Mouse (Mus musculus) limb, embryonic 14.5 days (tissue): Measurements from ENCODE around the gene Tmcc1. TPM values are rescaled to one million over a fixed set of nuclear protein-coding genes. Genes with fewer than 3 reads are reported as not detected.

Experiments used
- ATAC-seq: fragments of 200-750 bp; cut with Nextera tagmentation; 2 replicates; pipeline ENCODE4 v1.8.0; 2017; ENCODE audit warnings: low read depth, moderate number of reproducible peaks, moderate TSS enrichment; ENCODE audit not compliant: low FRiP score
- DNase-seq: peaks from one replicate; pipeline ENCODE4 v3.0.0-alpha.2; 2015; ENCODE audit warnings: low spot score
- H3K27ac ChIP-seq: fragments of 300-500 bp; sonication (generic); replicated peaks from 2 replicates; pipeline ENCODE4 v1.5.1; 2014; ENCODE audit warnings: low read depth, mild to moderate bottlenecking, low read length, moderate library complexity, mixed read lengths
- H3K27me3 ChIP-seq: fragments of 300-500 bp; sonication (generic); 2 replicates; pipeline ENCODE4 v1.6.1; 2014; ENCODE audit warnings: low read length, mixed read lengths; ENCODE audit not compliant: control insufficient read depth, insufficient read depth
- H3K36me3 ChIP-seq: fragments of 300-500 bp; sonication (generic); 2 replicates; pipeline ENCODE4 v1.6.1; 2014; ENCODE audit warnings: mild to moderate bottlenecking, low read length, moderate library complexity, mixed read lengths; ENCODE audit not compliant: control insufficient read depth, insufficient read depth
- H3K4me1 ChIP-seq: fragments of 300-500 bp; sonication (generic); 2 replicates; pipeline ENCODE4 v1.6.1; 2014; ENCODE audit warnings: antibody characterized with exemption, low read length, mixed read lengths; ENCODE audit not compliant: control insufficient read depth, insufficient read depth
- H3K4me2 ChIP-seq: fragments of 300-500 bp; sonication (generic); replicated peaks from 2 replicates; pipeline ENCODE4 v1.6.1; 2014; ENCODE audit warnings: low read depth, mild to moderate bottlenecking, low read length, moderate library complexity; ENCODE audit not compliant: severe bottlenecking
- H3K4me3 ChIP-seq: fragments of 300-500 bp; sonication (generic); replicated peaks from 2 replicates; pipeline ENCODE4 v1.5.1; 2014; ENCODE audit warnings: low read length
- H3K9ac ChIP-seq: fragments of 300-500 bp; sonication (generic); 2 replicates; pipeline ENCODE4 v1.6.1; 2014; ENCODE audit warnings: mild to moderate bottlenecking, low read depth, low read length, moderate library complexity; ENCODE audit not compliant: severe bottlenecking
- H3K9me3 ChIP-seq: fragments of 300-500 bp; sonication (generic); 2 replicates; pipeline ENCODE4 v1.6.1; 2016; ENCODE audit warnings: low read length; ENCODE audit not compliant: control insufficient read depth
- POLR2A ChIP-seq: fragments of 200-500 bp; IDR thresholded peaks from 2 replicates; pipeline ENCODE4 v1.8.0; 2012; ENCODE audit warnings: inconsistent platforms, mild to moderate bottlenecking, moderate library complexity, borderline replicate concordance; ENCODE audit not compliant: insufficient read depth, insufficient read length; ENCODE audit errors: extremely low read depth
- WGBS: fragments of 180-500 bp; shearing (Covaris S2); extraction: QIAGEN DNeasy Blood & Tissue Kit; methylation state at CpG from one replicate; pipeline ENCODE4 v1.1.7; 2014; 5-methylcytosine and 5-hydroxymethylcytosine counted together
- polyA plus RNA-seq, 2 experiments: library from polyadenylated mRNA; depleted of rRNA in 1 of 2; stranded (reverse) in 1 of 2; unstranded in 1 of 2; fragments of >200 nt; fragmentation: Nextera tagmentation in 1 of 2; extraction: Ambion mirVana in 1 of 2; gene quantifications; 2 replicates each; pipeline versions ENCODE4 v1.2.1 to v1.2.3; 2012 to 2014

The Tmcc1 gene
- polyA plus RNA-seq, 2 experiments = 11.1 to 23.4 TPM

DNA sequence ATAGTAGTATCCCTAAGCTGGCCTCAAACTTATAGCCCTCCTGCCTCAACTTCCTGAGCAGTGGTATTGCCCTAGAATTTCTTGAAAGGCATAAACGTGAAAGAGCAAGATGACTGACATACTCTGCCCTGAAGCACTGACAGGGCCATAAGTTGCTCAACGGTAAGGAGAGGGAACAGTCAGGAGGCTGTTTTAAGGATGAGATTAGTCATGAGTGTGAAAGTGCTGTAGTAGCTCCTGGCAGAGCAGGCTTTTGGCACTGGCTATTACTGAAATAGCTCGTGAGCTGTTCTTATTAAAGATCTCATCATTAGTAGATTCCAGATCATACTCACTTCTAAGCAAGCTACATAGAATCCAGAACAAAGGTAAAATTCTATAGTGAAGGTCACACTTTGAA is 145.9 kb downstream of the Tmcc1 start:
- no peak for TF ChIP-seq POLR2A
- no peak overlapping the region for H3K27ac ChIP-seq
- no peak overlapping the region for H3K4me2 ChIP-seq
- 69% methylated on average over 3 of the region's 3 CpGs for WGBS
- no peaks in the 10 kb centered on the region for H3K4me1 ChIP-seq
- peaks cover 14% of the 10 kb centered on the region for H3K36me3 ChIP-seq
- no peak overlapping the region for H3K4me3 ChIP-seq
- ATAC-seq (no peak), DNase-seq (no peak)
- H3K9me3 ChIP-seq = peaks cover 4% of the 10 kb centered on the region
- no peaks in the 10 kb centered on the region for H3K27me3 ChIP-seq
- H3K9ac ChIP-seq = no peak overlapping the region

DNA sequence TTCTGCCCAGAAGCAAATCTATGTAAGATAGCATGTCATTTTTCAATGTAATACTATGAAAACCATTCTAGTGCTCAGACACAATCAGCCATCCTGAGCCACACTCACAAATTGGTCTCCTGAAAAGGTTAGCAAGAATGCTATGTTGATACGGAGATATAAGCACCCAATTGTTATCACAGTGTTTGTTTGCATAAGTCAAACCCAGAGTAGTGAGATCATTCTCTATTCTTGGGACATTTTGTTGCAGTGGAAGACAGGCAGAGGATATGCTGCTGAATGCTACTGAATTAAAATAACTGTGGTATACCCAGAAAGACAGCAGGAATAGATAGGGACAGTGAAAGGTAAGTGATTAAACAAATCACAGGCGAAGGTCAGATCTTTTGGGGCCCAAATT is 149.2 kb downstream of the Tmcc1 start:
- Histone ChIP-seq H3K36me3 (peaks cover 19% of the 10 kb centered on the region), H3K4me3 (no peak overlapping the region), H3K4me2 (no peak overlapping the region), H3K27ac (no peak overlapping the region), H3K4me1 (no peaks in the 10 kb centered on the region), H3K27me3 (no peaks in the 10 kb centered on the region), H3K9ac (no peak overlapping the region), H3K9me3 (peaks cover 4% of the 10 kb centered on the region)
- no peak for TF ChIP-seq POLR2A
- no peak for ATAC-seq
- no peak for DNase-seq
- 88% methylated on average over 2 of the region's 2 CpGs for WGBS

DNA sequence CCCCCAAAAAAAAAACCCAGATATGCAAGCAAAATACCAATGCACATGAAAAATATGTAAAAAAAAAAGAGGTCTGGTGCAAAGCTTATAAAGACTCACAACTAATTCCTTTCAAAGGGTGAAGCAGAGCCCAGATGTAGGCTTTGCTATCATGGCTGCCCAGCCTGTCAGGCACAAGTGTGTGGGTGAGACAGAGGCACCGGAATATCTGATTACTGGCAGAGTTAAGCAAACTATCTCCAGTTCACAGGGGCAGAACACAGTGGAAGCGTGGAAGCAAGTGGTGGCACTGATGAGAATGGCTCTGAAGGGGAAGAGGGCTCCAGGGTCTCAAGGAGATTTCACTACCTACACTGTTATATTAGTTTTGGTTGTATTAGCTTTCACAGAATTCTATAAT is 155.1 kb downstream of the Tmcc1 start:
- no peak overlapping the region for H3K4me3 ChIP-seq
- H3K9me3 ChIP-seq = peaks cover 4% of the 10 kb centered on the region
- H3K4me2 ChIP-seq = no peak overlapping the region
- WGBS = 95% methylated on average over 2 of the region's 2 CpGs
- ATAC-seq (no peak), DNase-seq (no peak)
- H3K27ac ChIP-seq = no peak overlapping the region
- no peak overlapping the region for H3K9ac ChIP-seq
- TF ChIP-seq POLR2A = no peak
- H3K4me1 ChIP-seq = no peaks in the 10 kb centered on the region
- peaks cover 20% of the 10 kb centered on the region for H3K36me3 ChIP-seq
- no peaks in the 10 kb centered on the region for H3K27me3 ChIP-seq

DNA sequence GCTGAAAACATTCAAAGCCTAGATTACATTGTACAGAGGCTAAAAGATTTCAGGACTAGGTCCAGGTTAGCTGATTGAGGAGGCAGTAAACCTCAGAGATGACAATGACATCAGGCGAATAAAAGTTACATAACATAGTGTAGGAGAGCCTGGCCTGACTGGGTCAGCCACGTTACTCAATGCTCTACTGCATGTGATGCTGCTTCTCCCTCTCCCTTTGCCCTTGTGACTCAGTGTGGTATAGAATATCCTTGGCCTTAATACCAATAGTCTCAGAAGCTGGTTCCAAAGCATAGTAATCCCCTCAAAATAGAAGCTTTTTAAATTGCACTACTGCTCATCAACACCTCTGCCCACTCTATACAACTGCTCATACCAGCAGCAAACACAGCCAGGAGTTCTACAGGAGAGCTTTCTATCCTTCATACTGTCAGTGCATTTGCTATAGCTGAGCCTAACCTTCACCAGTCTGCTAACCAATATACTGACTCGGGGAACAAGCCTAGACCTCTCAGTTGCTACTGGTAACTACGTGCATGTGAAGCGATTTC is 155.9 kb downstream of the Tmcc1 start:
- WGBS = 92% methylated on average over 5 of the region's 5 CpGs
- no peaks in the 10 kb centered on the region for H3K27me3 ChIP-seq
- no peak for ATAC-seq
- no peak overlapping the region for H3K4me2 ChIP-seq
- no peak for TF ChIP-seq POLR2A
- no peak overlapping the region for H3K27ac ChIP-seq
- no peaks in the 10 kb centered on the region for H3K4me1 ChIP-seq
- H3K9me3 ChIP-seq = no peaks in the 10 kb centered on the region
- H3K4me3 ChIP-seq = no peak overlapping the region
- no peak for DNase-seq
- peaks cover 11% of the 10 kb centered on the region for H3K36me3 ChIP-seq
- H3K9ac ChIP-seq = no peak overlapping the region

DNA sequence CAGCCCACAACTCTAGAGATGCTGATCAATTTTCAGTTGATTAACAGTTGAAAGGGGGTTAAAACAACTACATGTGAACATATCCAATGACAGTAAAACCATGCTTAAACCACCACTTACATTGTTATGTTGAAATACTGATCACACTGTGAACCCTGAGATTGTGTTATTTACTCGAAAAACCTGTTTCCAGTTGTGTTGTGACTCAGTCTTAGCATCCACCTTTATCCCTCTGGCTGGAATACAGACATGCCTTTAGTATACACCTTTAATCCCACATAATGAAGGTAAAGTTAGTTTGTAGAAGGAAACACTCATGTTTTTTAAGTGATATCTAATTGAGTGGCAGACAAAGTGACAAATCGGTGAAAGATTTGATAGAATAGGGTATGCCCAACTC is 156.7 kb downstream of the Tmcc1 start:
- Histone ChIP-seq H3K9me3 (no peaks in the 10 kb centered on the region), H3K9ac (no peak overlapping the region), H3K4me3 (no peak overlapping the region), H3K27ac (no peak overlapping the region), H3K27me3 (no peaks in the 10 kb centered on the region), H3K4me1 (no peaks in the 10 kb centered on the region), H3K36me3 (peaks cover 6% of the 10 kb centered on the region; the same call in 1 of the 2 replicates), H3K4me2 (no peak overlapping the region)
- DNase-seq = no peak
- no peak for ATAC-seq
- no peak for TF ChIP-seq POLR2A
- 90% methylated on average over 2 of the region's 2 CpGs for WGBS

DNA sequence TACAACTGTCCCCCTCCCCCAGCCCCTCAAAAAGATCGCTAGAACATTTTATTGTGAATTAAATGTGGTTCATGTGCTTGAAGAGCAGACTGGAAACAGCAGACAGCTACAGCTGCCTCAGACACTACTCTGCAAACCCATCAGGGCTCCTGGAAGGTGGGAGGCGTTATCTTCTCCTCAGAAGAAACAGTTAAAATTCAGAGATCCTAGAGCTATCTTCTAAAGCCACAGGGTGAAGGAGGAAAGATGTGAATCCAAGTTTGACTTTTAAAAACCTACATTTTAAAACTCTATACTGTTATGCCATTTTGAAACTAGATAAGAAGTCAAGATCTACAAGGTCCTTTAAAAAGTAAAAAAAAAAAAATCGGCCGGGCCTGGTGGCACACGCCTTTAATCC is 162.2 kb downstream of the Tmcc1 start:
- no peak for TF ChIP-seq POLR2A
- H3K9me3 ChIP-seq = no peaks in the 10 kb centered on the region
- DNase-seq (no peak), ATAC-seq (no peak)
- H3K27ac ChIP-seq = no peak overlapping the region
- H3K27me3 ChIP-seq = no peaks in the 10 kb centered on the region
- H3K4me3 ChIP-seq = no peak overlapping the region
- no peaks in the 10 kb centered on the region for H3K4me1 ChIP-seq
- no peak overlapping the region for H3K9ac ChIP-seq
- no peak overlapping the region for H3K4me2 ChIP-seq
- WGBS = 89% methylated on average over 5 of the region's 5 CpGs
- peaks cover 6% of the 10 kb centered on the region; the same call in 1 of the 2 replicates for H3K36me3 ChIP-seq
